Mouse (Mus musculus): Measurements from ENCODE around the gene Gm12184.

GRCm38 (mm10) chr11:48874465-48874864, 48.0 kb upstream of the Gm12184 start:
- TF ChIP-seq CTCF (IDR thresholded peaks at IDR 0.05; ENCODE audit: insufficient read depth, low read length) (peak; percentile 45), POLR2A (IDR thresholded peaks at IDR 0.05; ENCODE audit: borderline replicate concordance, extremely low read depth, low read depth, low read length) (no peak)

Data from lung, adult 2 months (tissue).